Mouse (Mus musculus): ENCODE data around the gene Gm10134.
A peak's percentile ranks its signal among the peaks of the same experiment; 100 is the strongest.
"Not testable (repeated sequence)": the region's sequence is repeated elsewhere in the genome, so short reads cannot be mapped to it uniquely, and the experiment has no call there.

Gene Gm10134

GRCm38 (mm10) chr2:28504676-28505075, 1.2 kb upstream of the Gm10134 start:
- DNase-seq (ENCODE audit: low spot score in 2 of 2) = no peak

DNA sequence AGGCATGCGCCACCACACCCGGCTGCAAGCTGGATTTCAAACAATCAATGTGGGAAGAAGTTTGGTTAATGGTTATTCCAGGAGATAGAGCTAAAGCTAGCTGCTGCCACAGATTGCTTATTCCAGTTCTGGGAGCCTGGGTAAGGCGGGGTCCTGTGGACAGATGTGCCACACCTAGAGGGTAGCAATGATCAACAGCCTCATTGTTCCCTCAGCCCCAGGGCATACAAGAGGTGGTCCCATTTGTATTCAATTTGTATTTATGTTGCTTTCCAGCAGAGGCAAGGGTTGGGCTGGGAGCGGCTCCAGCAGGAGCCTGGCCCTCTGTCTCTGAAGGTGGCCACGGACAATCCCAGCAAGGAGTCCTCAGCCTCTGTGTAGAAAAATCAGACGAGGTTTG, 396 bp downstream of the Gm10134 start:
- no peak for DNase-seq (ENCODE audit: low spot score in 2 of 2)

DNA sequence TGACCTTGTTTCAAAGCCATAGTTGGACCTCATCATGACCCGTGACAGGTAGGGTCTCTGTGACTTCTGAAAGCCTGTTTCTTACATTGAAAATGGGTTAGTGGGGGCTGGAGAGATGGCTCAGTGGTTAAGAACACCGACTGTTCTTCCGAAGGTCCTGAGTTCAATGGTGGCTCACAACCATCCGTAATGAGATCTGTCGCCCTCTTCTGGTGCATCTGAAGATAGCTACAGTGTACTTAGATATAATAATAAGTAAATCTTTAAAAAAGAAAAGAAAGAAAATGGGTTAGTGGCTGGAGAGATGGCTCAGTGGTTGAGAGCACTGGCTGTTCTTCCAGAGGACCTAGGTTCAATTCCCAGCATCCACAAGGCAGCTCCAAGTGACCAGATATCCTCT, 5.7 kb downstream of the Gm10134 start:
- not testable (repeated sequence) for DNase-seq (ENCODE audit: low spot score in 2 of 2)

- DNase-seq (ENCODE audit: low spot score in 2 of 2) = peak; percentile 45 to 75
Measured at GRCm38 (mm10) chr2:28512798-28513401, 7.0 kb downstream of the Gm10134 start, which contains the start of gene Ralgds. Gene Ralgds, plus strand, starts transcription at chr2:28513125.

GRCm38 (mm10) chr2:28513431-28514370, 7.8 kb downstream of the Gm10134 start:
- DNase-seq (ENCODE audit: low spot score in 2 of 2) = peak in 1 of 2 experiments; percentile 20

GRCm38 (mm10) chr2:28514489-28514888, 8.6 kb downstream of the Gm10134 start:
- peak; percentile 80 to 89 for DNase-seq (ENCODE audit: low spot score in 2 of 2)

GRCm38 (mm10) chr2:28517206-28517909, 11.5 kb downstream of the Gm10134 start:
- peak in 1 of 2 experiments; percentile 77 for DNase-seq (ENCODE audit: low spot score in 2 of 2)

DNA sequence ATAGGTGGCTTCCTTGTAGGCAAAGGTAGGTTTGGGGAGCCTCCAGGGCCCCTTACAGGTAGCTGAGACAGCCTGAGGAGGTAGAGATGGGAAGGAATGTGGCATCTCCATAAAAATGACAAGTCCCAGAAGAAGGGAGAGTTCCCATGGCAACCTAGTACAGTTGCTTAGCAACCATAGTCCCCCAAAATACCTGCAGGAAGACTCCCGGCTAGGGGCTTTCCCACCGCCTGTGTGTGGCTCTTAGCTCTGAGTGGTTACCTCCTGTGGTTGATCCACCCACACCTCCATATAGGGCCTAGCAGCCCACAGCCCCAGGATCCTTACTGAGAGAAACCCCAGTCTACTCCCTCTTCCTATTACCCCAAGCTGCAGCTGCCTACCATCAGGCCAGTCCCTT, 12.3 kb downstream of the Gm10134 start:
- no peak for DNase-seq (ENCODE audit: low spot score in 2 of 2)

- no peak for DNase-seq (ENCODE audit: low spot score in 2 of 2)
Measured at GRCm38 (mm10) chr2:28520581-28520980, 14.7 kb downstream of the Gm10134 start.

DNA sequence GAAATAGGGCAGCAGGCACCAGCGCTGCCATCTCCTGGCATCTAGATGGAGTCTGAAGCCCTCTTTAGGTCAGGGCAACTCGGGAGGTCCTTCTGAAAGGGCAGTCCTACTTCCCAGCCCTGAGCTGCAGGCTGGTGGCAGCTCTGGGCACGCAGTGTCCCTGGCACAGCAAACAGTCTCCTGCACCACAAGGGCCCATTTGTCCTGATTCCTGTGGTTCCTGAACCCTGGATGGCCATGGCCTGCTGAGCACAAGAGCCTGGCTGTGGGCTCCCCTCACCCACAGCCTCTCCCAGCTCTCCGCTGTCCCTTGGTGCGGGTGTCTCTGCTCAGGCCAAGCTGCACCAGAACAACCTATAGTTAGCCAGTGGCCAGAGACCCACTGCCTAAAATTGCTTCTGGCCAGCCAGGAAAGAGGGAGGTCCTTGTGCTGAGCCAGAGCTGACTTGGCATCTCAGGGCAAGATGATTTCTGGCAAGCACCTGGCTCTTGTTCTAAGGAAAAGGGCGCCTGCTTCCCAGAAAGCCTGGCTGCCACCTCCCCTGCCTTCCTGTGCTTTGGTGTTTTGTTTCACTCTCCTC, 15.8 kb downstream of the Gm10134 start:
- no peak for DNase-seq (ENCODE audit: low spot score in 2 of 2)

- no peak for DNase-seq (ENCODE audit: low spot score in 2 of 2)
Measured at GRCm38 (mm10) chr2:28522166-28522565, 16.3 kb downstream of the Gm10134 start.

- peak; percentile 66 to 92 for DNase-seq (ENCODE audit: low spot score in 2 of 2)
Measured at GRCm38 (mm10) chr2:28523643-28524117, 17.8 kb downstream of the Gm10134 start.

DNA sequence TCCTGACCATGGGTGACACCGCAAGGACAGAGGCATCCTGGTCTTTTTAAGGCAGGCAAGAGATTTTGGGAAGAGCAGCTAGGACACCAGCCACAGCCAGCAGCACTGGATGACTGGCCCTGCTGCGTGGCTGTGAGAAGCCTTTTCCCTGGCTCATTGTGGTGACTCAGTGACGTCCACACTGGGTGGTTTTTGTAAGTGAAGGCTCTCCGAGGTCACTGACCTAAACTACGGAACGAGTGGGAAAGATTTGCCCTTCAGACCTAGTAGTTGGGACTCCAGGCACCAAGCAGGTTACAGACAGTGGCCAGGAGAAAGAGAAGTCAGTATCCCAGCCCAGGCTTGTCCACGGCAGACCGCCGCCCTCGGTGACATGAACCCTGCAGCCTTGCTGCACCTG, 18.5 kb downstream of the Gm10134 start:
- DNase-seq (ENCODE audit: low spot score in 2 of 2) = no peak

GRCm38 (mm10) chr2:28525219-28525942, 19.5 kb downstream of the Gm10134 start:
- peak in 1 of 2 experiments; percentile 27 for DNase-seq (ENCODE audit: low spot score in 2 of 2)

DNA sequence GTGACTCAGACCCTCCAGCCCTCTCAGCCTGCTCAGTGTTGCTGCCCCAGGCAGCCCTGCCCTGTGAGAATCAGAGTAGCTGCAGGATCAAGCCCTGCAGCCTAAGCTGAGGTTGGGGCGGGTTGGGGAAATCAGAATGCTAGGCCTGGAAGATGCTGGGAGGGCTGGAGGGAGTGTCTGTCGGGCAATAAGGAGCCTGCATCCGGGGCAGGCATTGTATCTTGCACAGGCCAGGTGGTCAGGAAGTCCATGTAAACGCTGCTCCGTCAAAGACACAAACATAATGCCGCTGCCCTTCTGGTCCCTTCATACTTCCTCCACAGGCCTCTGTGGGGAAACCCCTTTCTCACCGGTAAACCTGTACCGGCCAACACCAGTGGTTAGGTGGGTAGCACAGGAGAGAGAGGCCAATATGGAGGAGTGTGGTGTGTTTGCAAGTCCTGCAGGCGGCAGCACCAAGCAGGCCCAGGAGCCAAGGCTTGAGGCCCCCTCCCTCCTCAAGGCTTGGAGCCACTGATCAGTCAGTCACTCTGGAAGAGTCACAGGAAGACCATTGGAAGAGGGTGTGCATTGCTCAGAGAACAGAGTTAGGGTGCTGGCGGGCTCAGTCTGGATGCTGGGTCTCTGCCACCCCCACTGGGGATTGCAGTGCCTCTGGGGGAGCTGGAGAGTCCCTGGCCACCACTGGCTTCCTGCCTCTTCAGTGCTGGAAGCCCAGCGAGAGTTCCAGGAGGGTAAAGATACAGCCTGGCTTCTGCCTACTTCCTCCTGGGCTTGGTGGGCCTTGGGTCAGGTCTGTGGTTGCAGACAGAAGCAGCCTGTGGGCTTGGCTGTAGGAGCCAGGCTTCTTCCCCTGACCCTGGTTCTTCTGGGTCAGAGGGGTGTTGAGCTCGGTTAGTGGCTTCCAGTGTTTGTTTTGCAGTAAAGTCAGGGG, 20.3 kb downstream of the Gm10134 start:
- DNase-seq (ENCODE audit: low spot score in 2 of 2) = peak in 1 of 2 experiments; percentile 42

GRCm38 (mm10) chr2:28527436-28528353, 21.8 kb downstream of the Gm10134 start:
- peak in 1 of 2 experiments; percentile 1 for DNase-seq (ENCODE audit: low spot score in 2 of 2)

GRCm38 (mm10) chr2:28528354-28528730, 22.4 kb downstream of the Gm10134 start:
- no peak for DNase-seq (ENCODE audit: low spot score in 2 of 2)

GRCm38 (mm10) chr2:28529856-28530255, 24.0 kb downstream of the Gm10134 start:
- no peak for DNase-seq (ENCODE audit: low spot score in 2 of 2)

- no peak for DNase-seq (ENCODE audit: low spot score in 2 of 2)
Measured at GRCm38 (mm10) chr2:28530311-28530710, 24.4 kb downstream of the Gm10134 start.
